Mouse (Mus musculus): ENCODE results near the gene Nploc4. TPM values are rescaled to one million over a fixed set of nuclear protein-coding genes. Genes with fewer than 3 reads are reported as not detected.
"Not testable (repeated sequence)": the region's sequence is repeated elsewhere in the genome, so short reads cannot be mapped to it uniquely, and the experiment has no call there.

Gene Nploc4
- polyA plus RNA-seq, 1 experiment from 2014 or later: 19.0 TPM

DNA sequence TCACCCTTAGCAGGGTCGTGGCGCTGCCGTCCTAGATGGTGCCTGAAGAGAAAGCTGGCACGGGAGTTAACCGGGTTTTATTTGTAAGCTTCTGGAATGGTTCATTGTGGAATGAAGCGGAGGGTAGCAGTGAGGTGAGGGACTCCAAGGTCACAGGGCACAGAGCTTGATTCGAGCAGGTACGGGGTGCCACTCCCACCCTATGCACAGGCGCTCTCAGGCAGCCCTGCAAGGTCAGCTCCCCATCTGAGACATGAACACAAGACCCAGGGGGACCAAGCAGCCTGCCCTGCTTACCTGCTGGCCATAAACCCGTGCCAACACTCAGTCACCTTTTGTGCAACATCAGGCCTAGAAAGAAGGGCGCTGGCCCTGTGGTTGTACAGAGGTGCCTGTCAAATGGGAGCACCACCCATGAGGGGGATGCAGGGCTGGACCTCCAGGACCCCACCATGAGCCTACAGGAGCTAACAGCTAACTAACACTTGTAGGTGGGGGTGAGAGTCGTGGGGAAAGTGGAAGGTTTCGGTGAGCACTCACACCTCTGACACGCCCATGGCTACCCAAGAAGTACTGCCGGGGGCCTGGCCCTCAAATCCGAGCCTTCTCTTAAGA, 88.0 kb downstream of the Nploc4 start:
- H3K9me3 ChIP-seq (replicated peaks; ENCODE audit: control insufficient read depth, low read length): no peaks in the 10 kb centered on the region
- peak overlapping the region; percentile 96 for H3K9ac ChIP-seq (ENCODE audit: low read depth, low read length)
- H3K27me3 ChIP-seq (ENCODE audit: control insufficient read depth, insufficient read depth, low read depth, low read length): peaks cover 18% of the 10 kb centered on the region
- peak overlapping the region; percentile 100 for H3K4me2 ChIP-seq (ENCODE audit: low read depth, low read length)
- ATAC-seq (ENCODE audit: low read depth): no peak
- peak overlapping the region; percentile 88 for H3K27ac ChIP-seq (ENCODE audit: low read length)
- H3K4me3 ChIP-seq (ENCODE audit: low read depth, low read length): peak overlapping the region; percentile 83
- H3K4me1 ChIP-seq (ENCODE audit: control insufficient read depth, low read depth, low read length): peaks cover 56% of the 10 kb centered on the region
- H3K36me3 ChIP-seq (ENCODE audit: control insufficient read depth, insufficient read depth): peaks cover 5% of the 10 kb centered on the region
- WGBS (ENCODE audit: insufficient replicate concordance): 3% methylated on average over 16 of the region's 16 CpGs

DNA sequence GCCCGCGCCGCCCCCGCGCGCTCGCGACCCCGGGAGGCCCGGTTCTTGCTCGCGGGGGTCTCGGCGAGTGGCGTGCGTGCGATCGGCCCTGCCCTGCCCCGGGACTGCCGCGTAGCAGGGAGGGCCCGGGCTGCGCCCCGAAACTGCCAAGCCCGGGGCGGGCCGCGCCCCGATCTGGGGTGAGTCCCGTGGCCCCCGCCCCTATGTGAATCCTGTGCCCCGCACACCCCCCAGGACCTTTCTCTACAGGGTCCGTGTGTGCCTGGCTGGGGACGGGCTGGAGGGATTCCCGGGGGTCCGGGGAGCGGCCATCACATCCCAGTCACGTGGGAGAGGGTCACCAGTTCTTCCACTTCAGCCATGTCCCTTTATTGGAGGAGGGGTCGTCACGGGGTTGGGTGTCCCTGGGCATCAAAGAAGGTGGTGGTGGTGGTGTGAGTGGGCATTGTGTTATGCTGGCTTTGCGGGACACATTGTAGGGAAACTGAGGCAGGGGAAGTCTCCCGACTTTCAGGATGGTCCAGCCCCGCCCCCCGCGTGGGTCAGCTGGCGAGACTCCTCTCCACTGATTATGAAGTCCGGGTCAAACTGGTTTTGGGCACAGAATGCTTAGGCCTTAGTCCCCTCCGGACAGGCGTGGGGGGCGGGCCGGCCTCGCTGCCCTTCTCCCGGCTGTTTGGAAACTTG, 88.7 kb downstream of the Nploc4 start:
- peak overlapping the region; percentile 96 for H3K9ac ChIP-seq (ENCODE audit: low read depth, low read length)
- H3K4me1 ChIP-seq (ENCODE audit: control insufficient read depth, low read depth, low read length): peaks cover 49% of the 10 kb centered on the region
- ATAC-seq (ENCODE audit: low read depth): no peak; the same call in 1 of the 2 replicates
- 3% methylated on average over 48 of the region's 53 CpGs for WGBS (ENCODE audit: insufficient replicate concordance)
- peaks cover 18% of the 10 kb centered on the region for H3K27me3 ChIP-seq (ENCODE audit: control insufficient read depth, insufficient read depth, low read depth, low read length)
- H3K4me2 ChIP-seq (ENCODE audit: low read depth, low read length): peak overlapping the region; percentile 100
- peak overlapping the region; percentile 88 for H3K27ac ChIP-seq (ENCODE audit: low read length)
- H3K9me3 ChIP-seq (replicated peaks; ENCODE audit: control insufficient read depth, low read length): no peaks in the 10 kb centered on the region
- peak overlapping the region; percentile 83 for H3K4me3 ChIP-seq (ENCODE audit: low read depth, low read length)
- H3K36me3 ChIP-seq (ENCODE audit: control insufficient read depth, insufficient read depth): peaks cover 5% of the 10 kb centered on the region

DNA sequence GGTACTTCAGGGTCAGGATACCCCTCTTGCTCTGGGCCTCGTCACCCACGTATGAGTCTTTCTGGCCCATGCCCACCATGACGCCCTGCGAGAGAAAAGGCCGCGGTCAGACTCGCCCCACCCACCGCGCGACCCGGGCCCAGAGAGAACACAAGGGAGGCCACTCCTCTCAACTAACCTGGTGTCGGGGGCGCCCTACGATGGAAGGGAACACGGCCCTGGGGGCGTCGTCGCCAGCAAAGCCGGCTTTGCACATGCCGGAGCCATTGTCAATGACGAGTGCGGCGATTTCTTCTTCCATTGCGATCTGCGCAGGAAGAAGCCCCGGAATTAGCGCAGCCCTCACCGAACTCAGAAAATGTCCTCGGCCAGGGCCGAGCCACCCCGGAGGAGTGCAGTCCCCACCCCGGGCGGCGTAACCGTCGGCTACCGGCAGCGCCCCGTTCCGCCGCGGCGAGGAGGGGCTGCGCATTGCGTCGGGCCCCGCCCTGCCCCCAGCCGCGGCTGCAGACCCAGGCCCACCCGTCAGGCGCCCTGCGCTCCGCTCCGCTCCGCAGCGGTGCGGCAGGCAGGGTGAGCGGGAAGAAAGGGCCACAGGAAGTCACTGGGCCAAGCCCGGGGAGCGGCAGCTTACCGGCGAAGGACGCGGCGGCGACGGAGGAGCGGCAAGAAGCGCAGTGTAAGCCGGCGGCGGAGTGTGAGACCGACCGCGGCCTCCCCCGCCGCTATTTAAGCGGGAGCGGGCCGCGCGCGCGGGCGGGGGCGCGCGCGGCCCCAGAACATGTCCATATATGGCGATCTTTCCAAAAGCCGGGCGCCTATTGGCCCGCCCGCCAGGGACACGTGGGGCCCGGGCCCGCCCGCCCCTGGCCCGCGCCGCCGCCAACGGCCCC, 89.5 kb downstream of the Nploc4 start, which contains the start of gene Actg1:
TSS of gene Actg1 (minus strand) at position 752 of the 893 bp plus-strand sequence.
- Histone ChIP-seq H3K4me2 (ENCODE audit: low read depth, low read length) (peak within 1 kb of the TSS; percentile 100), H3K36me3 (ENCODE audit: control insufficient read depth, insufficient read depth) (peaks cover 5% of the 10 kb centered on the region), H3K27ac (ENCODE audit: low read length) (peak within 1 kb of the TSS; percentile 88), H3K9ac (ENCODE audit: low read depth, low read length) (peak within 1 kb of the TSS; percentile 96), H3K27me3 (ENCODE audit: control insufficient read depth, insufficient read depth, low read depth, low read length) (peaks cover 18% of the 10 kb centered on the region), H3K9me3 (replicated peaks; ENCODE audit: control insufficient read depth, low read length) (no peaks in the 10 kb centered on the region), H3K4me1 (ENCODE audit: control insufficient read depth, low read depth, low read length) (peaks cover 41% of the 10 kb centered on the region), H3K4me3 (ENCODE audit: low read depth, low read length) (peak within 1 kb of the TSS; percentile 83)
- ATAC-seq (ENCODE audit: low read depth): peak; percentile 85
- 1% methylated on average over 91 of the region's 103 CpGs for WGBS (ENCODE audit: insufficient replicate concordance)

DNA sequence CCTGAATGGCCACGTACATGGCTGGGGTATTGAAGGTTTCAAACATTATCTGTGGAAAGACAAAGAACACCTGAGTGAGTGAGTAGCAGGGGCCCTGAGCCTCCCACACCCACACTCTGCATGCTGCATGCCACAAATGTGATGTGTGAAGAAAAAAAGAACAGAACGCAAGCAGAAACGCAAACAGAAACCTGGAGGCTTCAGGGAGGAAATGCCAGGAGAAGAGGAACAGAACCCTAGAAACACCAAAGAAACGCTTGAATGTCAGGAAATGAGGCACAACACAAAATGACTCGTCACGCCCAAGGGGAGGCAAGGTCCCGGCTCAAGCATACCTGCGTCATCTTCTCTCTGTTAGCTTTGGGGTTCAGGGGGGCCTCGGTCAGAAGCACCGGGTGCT, 90.2 kb downstream of the Nploc4 start:
- Histone ChIP-seq H3K9ac (ENCODE audit: low read depth, low read length) (peak overlapping the region; percentile 96), H3K27ac (ENCODE audit: low read length) (peak overlapping the region; percentile 29; the same call in 1 of the 2 replicates), H3K27me3 (ENCODE audit: control insufficient read depth, insufficient read depth, low read depth, low read length) (peaks cover 18% of the 10 kb centered on the region), H3K4me2 (ENCODE audit: low read depth, low read length) (peak overlapping the region; percentile 100), H3K9me3 (replicated peaks; ENCODE audit: control insufficient read depth, low read length) (no peaks in the 10 kb centered on the region), H3K36me3 (ENCODE audit: control insufficient read depth, insufficient read depth) (peaks cover 5% of the 10 kb centered on the region), H3K4me1 (ENCODE audit: control insufficient read depth, low read depth, low read length) (peaks cover 34% of the 10 kb centered on the region), H3K4me3 (ENCODE audit: low read depth, low read length) (peak overlapping the region; percentile 83)
- 7% methylated on average over 10 of the region's 10 CpGs for WGBS (ENCODE audit: insufficient replicate concordance)
- no peak for ATAC-seq (ENCODE audit: low read depth)

DNA sequence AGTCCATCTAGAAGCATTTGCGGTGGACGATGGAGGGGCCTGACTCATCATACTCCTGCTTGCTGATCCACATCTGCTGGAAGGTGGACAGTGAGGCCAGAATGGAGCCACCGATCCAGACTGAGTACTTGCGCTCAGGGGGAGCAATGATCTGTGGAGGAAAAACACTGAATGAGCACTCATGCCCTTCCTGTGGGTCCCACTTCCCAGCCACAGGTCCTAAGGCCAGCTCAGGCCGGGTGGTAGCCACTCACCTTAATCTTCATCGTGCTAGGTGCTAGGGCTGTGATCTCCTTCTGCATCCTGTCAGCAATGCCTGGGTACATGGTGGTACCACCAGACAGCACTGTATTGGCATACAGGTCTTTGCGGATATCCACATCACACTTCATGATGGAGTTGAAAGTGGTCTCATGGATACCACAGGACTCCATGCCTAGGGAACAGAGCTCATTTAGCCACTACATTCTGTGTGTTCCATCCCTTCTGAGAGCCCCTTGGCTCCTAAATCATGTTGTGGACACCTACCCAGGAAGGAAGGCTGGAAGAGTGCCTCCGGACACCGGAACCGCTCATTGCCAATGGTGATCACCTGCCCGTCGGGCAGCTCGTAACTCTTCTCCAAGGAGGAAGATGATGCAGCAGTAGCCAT, 91.0 kb downstream of the Nploc4 start:
- not testable (repeated sequence) for H3K9ac ChIP-seq (ENCODE audit: low read depth, low read length); H3K27ac ChIP-seq (ENCODE audit: low read length); ATAC-seq (ENCODE audit: low read depth); H3K36me3 ChIP-seq (ENCODE audit: control insufficient read depth, insufficient read depth); H3K9me3 ChIP-seq (replicated peaks; ENCODE audit: control insufficient read depth, low read length)
- Histone ChIP-seq H3K4me1 (ENCODE audit: control insufficient read depth, low read depth, low read length) (peaks cover 31% of the 10 kb centered on the region), H3K4me3 (ENCODE audit: low read depth, low read length) (peak overlapping the region; percentile 46), H3K27me3 (ENCODE audit: control insufficient read depth, insufficient read depth, low read depth, low read length) (peaks cover 18% of the 10 kb centered on the region), H3K4me2 (ENCODE audit: low read depth, low read length) (peak overlapping the region; percentile 48)
- 62% methylated on average over 9 of the region's 13 CpGs for WGBS (ENCODE audit: insufficient replicate concordance)

DNA sequence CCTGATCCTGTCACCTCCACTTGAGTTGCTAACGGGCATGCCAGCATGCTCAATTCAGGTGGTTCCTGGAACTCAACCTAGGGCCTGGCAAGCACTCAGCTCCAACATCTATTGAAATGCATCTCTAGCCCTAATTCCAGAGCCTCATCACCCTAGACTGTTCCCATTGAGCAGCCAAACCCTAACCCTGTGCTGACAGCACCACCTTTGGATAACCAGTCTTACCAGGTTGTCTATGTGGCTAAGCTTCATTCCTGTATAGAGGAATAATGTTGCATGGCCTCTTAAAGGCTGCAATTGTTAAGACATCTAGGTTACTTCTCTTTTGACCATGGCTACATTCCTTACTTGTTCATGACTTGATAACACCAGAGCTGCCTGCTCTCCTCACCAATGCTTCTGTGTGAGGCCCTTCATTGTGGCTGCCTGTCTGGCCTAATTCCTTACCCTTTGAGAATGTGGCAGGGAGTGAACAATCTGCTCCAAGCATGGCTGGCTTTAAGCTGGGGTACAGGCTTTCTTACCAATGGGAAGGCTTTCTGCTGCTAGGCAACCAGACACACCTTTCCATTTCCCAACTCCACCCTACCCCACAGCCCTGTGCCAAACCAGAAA, 92.3 kb downstream of the Nploc4 start:
- 53% methylated on average over 1 of the region's 1 CpGs for WGBS (ENCODE audit: insufficient replicate concordance)
- Histone ChIP-seq H3K9ac (ENCODE audit: low read depth, low read length) (no peak overlapping the region), H3K36me3 (ENCODE audit: control insufficient read depth, insufficient read depth) (peaks cover 5% of the 10 kb centered on the region), H3K4me3 (ENCODE audit: low read depth, low read length) (no peak overlapping the region), H3K4me1 (ENCODE audit: control insufficient read depth, low read depth, low read length) (peaks cover 20% of the 10 kb centered on the region), H3K27ac (ENCODE audit: low read length) (no peak overlapping the region), H3K4me2 (ENCODE audit: low read depth, low read length) (no peak overlapping the region), H3K27me3 (ENCODE audit: control insufficient read depth, insufficient read depth, low read depth, low read length) (peaks cover 11% of the 10 kb centered on the region), H3K9me3 (replicated peaks; ENCODE audit: control insufficient read depth, low read length) (no peaks in the 10 kb centered on the region)
- no peak for ATAC-seq (ENCODE audit: low read depth)

DNA sequence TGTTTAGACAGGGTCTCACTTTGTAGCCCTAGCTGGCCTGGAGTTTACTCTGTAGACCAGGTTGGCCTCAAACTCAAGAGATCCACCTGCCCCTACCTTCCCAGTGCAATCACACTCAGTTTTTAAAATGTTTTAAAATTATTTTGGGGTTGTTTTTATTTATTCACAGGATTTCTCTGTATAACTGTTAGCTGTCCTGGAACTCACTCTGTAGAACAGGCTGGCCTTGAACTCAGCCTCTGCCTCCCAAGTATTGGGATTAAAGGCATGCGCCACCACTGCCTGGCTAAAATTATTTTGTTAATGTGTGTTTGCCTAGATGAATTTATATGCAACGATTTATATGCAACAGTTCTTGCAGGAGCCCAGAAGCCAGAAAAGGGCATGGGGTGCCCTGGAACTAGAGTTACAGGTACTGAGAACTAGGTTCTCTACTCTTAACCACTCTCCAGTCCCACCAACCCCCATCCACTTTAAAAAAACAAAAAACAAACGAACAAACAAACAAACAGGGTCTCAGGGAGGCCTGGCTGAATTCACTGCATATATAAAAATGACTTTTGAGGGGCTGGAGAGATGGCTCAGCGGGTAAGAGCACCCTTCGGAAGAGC, 93.1 kb downstream of the Nploc4 start:
- Histone ChIP-seq H3K4me3 (ENCODE audit: low read depth, low read length) (no peak overlapping the region), H3K4me2 (ENCODE audit: low read depth, low read length) (no peak overlapping the region), H3K4me1 (ENCODE audit: control insufficient read depth, low read depth, low read length) (peaks cover 16% of the 10 kb centered on the region)

More for the DNA sequence above, 93.1 kb downstream of the Nploc4 start:
- Histone ChIP-seq H3K9ac (ENCODE audit: low read depth, low read length) (no peak overlapping the region), H3K27ac (ENCODE audit: low read length) (no peak overlapping the region), H3K36me3 (ENCODE audit: control insufficient read depth, insufficient read depth) (peaks cover 5% of the 10 kb centered on the region), H3K27me3 (ENCODE audit: control insufficient read depth, insufficient read depth, low read depth, low read length) (peaks cover 4% of the 10 kb centered on the region), H3K9me3 (replicated peaks; ENCODE audit: control insufficient read depth, low read length) (no peaks in the 10 kb centered on the region)
- WGBS (ENCODE audit: insufficient replicate concordance): 56% methylated on average over 5 of the region's 5 CpGs
- ATAC-seq (ENCODE audit: low read depth): no peak

Data from liver, embryonic 16.5 days (tissue).